Mouse (Mus musculus) yolk sac, embryonic 10.5 days (tissue): Measurements from ENCODE around the gene Cstf3.
"Not testable (repeated sequence)": the region's sequence is repeated elsewhere in the genome, so short reads cannot be mapped to it uniquely, and the experiment has no call there.

Source experiments
- DNase-seq: peaks from one replicate; pipeline ENCODE4 v3.0.0-alpha.2; 2017; ENCODE audit warnings: low spot score

Gene Cstf3

DNA sequence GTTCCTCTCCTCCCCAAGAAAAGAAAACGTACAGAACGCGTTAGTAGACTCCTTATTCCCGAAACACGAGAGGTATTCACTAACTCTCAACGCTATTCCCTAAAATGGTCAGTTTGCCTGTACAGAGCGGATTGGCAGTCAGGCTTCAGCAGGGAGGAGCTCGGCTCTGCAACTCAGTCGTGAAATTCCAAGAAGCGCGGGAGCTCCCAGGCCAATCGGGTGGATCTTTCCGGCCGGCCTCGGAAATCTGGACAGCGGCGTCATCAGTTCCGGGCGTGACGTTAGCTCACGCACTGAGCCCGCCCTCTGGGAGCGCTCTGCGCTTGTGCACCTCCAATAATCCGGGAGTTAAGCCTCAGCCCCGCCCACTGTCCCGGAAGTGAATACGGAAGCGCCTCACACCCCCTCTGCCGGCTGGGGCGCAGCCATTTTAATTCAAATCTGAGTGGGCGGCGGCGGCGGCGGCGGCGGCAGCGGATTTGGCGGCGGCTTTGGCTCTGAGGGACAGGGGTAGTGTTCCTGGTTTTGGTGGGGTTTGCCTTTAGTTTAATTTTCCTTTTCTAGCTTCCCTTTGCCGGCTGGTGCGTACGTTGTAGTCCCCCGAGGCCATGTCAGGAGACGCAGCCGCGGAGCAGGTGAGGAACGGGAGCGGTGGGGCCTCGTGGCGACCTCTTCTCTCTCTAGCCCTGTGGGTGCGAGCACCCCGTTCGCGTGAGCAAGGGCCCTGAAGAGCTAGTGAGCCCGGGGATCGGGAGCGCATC, at the start of gene Cstf3:
Gene Cstf3, plus strand, starts transcription at position 456 of the 761 bp plus-strand sequence.
- peak; percentile 99 for DNase-seq

DNA sequence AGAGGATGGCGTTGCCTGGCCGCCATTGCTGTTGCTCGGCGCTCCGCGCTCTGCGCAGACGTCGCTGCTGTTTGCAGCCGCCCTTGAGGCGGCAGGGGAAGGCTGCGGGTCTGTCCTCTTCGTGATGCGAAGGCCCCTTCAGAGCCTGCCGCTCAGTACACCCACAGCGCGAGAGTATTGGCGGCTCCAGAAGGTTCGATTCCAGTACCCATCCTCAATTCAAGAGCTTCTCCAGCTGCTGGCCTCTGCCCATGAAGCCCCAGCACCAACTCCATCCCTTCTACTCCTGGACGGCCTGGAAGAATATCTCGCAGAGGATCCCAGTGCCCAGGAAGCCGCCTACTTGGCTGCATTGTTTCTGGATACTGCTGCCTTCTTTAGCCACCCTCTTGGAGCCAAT, 33.6 kb upstream of the Cstf3 start:
- not testable (repeated sequence) for DNase-seq

DNA sequence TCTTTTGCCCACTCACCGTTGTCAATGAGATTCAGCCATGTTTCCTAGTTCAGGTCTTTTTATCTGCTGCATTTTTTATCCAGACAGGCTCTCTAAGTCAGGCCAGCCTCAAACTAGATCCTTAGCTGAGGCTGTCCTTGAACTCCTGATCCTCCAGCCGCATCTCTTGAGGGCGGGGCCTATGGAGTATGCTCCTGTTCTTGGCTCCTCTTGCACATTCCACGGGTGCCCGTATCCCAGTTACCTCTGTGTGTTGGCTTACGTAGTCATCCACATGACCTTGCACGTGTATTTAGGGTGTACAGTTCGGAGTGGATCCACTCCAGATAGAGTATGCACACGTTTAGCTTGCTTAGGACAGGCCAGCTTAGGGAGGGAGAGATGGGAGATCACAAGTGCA, 32.6 kb upstream of the Cstf3 start:
- no peak for DNase-seq

DNA sequence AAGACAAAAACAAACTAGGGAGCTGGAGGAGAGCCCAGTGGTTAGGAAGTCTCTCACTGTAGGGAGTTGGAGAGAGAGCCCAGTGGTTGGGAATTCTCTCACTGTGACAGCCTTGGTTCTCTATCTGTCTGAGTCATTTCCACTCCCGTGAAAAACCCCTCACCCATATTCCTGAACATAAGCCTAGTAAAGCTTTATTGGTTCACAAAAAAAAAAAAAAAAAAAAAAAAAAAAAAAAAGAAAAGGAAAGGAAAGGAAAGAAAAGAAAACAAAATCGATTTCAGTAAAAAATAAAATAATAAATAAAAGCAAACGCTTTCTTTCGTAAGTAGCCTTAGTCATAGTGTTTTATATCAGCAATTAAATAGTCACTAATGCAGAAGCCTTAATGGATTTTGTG, 32.0 kb upstream of the Cstf3 start:
- no peak for DNase-seq

DNA sequence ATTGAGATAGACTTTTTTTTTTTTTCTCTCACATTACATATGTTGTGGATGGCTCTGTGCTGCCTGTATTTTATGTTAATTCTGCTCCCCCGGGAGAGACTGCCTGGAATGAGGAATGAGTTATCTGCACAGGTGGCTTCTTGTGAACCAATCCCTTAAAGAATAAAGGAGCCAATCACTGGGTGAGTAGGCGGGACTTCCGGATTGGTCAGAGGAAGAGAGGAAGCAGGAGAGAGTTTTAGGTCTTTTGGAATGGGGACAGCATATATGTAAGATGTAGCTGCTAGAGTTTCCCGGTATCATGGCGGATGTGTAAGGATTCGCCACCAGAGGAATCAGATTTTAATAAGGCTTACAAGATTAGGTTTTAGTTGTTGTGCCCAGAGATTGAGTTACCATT, 31.4 kb upstream of the Cstf3 start:
- no peak for DNase-seq

DNA sequence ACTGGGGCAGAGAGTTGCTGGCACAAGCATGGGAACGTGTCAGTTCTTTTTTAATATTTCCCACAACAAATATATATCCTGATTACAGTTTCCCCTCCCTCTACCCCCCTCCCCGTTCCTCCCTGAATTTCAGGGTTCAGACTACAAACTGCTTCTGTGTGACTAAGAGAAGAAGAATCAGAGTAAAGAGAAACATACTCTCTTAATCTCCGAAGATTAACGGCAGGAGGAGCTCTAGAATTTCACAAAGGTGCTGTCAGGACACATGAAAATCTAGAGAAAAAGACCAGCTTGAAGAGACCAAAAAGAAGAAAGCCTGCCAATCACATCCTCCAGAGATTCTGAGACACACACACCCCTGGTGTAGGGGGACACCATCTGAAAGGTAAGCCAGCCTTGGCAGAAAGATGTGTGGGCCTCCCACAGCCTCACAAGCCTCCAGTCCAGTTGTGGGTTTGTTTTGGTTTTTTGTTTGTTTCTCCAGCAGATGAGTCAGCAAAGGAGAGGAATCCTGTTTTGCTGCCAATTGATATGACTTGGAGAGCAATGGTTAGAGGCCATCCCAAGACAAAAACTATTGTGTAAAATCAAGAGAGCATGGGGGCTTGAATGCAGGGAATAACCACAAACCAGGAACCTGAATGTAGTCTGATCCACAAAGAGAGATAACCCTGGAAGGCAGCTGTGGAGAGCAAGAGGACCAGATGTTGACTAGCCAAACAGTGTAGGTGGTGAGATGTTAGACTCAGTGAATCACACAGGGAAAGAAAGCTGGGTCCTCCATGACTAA, 30.5 kb upstream of the Cstf3 start:
- DNase-seq: no peak

DNA sequence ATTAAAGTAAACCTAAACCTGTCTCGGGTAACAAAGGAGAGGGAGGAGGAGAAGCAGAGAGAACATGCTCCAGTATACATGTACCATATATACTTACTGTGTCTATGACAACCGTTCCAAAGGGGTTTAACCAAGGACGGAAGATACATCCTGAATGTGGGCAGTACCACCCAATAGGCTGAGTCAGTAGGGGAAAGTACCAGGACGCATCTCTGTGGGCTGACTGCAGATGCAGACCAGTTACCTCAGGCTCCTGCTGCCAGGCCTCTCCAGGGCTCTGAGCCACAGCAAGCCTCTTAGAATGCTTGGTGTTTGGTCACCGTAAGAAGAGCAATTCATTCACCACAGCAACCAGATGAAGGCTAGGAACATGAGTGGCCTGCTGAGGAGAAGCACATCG, 28.9 kb upstream of the Cstf3 start:
- no peak for DNase-seq

DNA sequence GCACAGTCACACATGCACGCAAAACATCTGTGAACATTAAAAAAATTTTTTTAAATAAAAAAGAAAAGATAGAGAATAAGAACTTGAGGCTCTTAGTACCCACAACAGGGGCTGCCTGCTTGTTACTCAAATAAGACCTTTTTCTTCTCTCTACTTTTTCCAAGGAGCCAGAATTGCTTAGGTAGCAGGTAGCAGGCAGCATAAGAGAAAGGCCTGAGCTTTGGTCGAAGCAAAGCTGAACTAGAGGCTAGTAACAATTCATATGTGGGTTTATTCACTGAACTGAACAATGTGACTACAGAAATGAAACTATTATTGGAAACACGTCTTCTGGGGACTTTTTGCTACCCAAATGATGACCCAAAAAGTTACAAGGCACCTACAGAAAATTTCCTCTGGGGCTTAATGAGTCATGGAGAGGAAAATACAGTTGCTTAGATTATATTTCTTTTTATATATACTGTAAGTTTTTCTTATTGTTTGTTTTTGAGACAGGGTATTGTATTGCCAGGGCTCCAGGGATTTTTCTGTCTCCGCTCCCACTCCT, 28.3 kb upstream of the Cstf3 start:
- no peak for DNase-seq

DNA sequence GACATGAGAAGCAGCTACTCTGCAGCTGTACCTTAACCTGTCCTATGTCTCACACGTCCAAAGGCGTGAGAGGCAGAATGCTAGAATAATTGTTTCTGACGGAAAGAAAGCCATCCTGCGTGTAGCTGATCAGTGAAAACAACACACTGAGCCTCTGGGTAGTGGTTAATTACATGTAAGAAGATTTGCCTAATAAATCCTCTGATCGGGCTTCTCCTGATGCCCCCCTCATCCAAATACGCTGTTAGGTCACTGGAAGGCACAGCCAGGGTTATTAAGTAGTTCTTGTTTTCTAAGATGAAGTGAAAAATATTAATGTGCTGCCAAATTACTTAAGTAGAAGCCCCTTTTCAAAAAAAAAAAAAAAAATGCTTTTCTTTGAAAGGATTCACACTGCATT, 18.3 kb upstream of the Cstf3 start:
- no peak for DNase-seq

DNA sequence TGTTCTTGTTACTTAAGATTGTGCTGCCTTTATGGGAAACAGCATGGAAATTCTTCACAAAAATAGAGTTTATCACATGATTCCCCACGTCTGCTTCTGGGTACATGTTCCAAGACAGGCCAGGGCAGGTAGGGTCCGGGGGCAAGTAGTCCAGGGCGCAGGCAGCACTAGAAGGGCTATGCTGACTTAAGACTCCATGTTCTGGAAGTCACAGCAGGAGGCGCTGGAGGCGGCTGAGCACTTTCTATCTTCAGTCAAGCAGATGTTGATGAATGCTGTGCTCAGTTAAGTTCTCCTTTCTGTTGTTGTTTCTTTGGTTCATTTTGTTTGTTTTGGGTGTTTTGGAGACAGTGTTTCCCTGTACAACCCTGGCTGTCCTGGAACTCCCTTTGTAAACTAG, 14.1 kb upstream of the Cstf3 start:
- no peak for DNase-seq

DNA sequence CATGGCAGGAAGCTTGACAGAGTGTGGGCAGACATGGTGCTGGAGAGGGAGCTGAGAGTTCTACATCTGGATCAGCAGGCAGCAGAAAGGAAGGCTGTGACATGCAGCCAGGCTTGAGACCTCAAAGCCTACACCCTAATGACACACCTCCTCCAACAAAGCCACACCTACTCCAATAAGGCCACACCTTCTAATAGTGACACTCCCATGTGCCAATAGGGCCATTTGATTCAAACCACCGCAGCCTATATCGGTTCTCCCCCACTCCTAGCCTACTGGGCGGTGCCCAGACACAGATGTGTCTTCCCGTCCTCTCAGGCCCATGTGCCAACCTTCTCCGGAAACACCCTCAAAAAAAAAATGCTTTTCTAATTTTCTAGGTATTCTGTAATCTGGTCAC, 12.3 kb upstream of the Cstf3 start:
- no peak for DNase-seq

DNA sequence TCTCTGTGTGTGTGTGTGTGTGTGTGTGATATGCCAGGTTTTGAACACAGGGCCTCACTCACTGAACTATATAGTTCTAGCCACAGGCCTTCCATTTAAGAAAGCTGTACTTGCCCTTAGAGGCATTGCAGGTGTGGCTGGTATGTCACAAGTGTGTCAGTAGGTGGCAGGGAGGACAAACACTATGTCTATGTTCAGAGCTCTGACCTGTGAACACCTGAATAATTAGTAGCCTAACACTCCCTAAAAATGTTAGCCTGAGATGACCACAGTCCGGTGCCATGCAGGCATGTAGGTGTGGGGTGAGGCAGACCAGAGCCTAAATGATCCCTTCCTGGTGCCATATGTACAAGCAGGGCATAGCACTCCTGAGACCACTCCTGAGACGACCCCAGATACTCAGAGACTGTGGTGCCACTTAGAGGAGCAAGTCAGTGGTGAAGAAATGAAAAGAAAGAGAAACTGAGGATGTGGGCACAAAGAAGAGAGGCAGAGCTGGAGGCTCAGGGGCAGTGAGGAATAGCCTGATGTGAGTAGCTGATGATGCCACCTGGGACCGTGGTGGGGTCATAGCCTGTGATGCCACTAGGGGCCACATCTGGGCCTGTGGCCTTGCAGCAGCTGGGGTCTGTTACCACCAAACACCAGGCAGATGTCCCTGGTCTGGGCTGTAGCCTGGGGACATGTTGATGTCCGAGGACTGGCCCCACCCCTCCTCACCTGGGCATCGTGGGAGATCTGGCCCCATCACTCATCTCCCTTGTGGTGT, 11.3 kb upstream of the Cstf3 start:
- no peak for DNase-seq

DNA sequence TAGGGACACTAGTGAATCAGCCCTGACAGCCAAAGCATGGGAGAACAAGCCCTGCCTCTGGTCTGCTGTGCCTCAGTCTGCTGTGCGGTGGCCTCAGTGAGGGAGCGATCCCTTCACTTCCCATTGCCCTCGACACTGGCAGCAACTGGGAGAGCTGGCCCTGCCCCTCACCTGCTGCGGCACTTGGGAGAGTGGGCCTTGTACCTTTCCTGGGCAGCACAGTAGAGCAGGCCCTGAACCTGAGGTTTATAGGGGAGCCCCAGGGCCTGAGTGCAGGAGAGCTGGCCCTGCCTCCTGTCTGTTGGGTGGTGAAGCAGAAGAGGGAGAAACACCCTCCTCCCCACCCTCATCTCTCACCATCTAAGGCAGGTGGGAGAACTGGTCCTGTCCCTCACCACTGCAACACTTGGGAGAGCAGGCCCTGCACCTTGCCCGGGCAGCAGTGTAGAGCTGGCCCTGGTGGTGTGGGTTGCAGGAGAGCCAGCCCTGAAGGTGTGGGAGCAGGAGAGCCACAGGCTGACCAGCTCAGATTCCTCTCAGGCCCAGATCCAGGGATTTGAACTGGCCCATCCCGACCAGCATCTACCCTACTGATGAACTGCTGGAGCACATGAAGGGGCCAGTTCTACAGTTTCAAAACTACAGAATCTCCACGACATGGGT, 10.4 kb upstream of the Cstf3 start:
- DNase-seq: no peak

DNA sequence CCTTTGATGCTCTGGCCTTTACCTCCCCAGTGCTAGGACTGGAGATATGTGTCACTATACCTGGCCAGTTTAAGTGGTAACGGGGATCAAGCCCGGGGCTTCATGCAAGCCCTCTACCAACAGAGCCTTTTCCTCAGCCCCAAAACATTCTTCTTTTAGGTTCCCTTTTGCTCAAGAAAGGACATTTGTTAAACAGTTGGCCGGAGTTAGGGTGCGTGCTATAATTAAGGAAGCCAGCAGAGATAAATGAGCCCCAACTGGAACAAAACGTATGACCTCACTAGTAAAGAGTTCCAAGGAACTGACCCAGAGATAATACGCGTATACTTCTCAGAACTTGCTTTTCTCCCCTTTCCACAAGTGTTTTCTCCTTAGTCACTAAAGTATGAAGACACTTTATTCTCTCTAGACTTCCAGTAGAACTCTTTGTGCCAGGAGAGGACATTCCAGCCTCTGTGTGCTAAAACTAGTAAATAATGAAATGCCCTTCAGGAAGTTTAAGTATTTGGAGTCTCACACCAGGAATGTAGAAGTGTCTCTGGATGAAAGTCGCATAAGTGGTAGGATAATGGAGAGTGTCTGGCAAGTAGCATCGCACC, 8.9 kb upstream of the Cstf3 start:
- DNase-seq: no peak

DNA sequence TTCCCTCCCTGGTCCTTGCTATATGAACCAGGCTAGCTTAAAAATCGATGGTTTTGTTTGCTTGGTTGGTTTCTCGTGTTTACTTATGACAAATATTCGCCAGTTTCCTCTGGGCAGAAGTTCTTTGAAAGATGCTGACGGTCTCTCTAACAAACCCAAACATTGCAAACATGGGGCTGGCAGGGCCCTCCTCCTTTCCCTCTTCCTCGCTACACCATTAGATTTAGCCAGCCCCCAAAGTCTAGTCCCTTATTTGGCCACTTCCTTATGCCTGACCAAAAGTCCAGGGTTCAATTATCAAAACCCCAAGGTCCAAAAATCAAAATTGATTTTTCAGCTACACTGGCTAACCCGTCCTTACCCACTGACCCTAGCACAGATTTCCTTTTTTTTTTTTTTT, 7.3 kb upstream of the Cstf3 start:
- DNase-seq: no peak

DNA sequence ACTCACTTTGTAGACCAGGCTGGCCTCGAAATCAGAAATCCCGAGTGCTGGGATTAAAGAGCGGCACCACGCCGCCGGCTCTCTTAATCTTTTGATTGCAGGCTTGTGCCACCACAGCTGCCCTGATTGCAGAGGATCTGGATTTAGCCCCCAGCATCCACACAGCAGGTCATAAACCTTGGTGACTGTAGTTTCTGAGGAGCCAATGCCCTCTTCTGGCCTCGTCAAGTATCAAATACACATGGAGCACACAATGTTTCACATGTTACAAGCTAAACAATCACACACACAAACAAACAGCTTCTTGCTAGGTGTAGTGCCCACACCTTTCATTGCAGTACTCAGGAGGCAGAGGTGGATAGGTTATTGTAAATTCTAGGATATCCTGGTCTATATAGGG, 6.1 kb upstream of the Cstf3 start:
- no peak for DNase-seq

DNA sequence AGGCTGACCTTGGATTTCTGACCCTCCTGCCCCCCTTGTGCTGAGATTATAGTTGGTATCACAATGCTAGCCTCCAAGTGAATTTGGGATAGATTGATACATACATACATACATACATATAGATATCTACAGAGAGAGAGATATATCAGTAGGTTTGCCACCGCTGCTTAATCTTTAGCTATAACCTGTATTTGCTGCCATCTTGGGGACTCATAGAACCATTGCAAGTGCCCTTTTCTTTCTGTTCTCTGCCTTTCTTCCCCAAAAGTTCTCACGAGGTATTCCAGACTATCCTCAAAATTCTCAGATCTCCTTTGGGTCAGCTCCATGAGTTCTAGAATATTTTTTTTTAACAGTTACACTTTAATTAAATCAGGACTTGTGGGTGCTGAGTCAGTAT, 4.7 kb upstream of the Cstf3 start:
- no peak for DNase-seq

DNA sequence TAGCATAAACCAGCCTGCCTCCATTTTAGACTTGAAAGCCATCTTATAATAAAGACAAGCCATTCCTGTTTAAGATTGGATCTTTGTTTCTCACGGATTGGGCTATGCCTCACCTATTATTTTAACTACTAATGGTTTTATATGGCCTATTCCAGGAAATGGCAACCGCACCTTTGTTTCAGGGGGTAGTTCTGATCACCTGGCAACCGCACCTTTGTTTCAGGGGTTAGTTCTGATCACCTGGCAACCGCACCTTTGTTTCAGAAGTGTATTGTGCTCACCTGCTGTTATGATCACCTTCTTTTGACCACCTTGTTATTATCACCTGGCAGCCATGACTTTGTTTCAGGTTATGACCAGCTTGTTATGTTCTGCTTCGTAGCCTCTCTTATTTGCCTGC, 1.8 kb upstream of the Cstf3 start:
- DNase-seq: no peak

DNA sequence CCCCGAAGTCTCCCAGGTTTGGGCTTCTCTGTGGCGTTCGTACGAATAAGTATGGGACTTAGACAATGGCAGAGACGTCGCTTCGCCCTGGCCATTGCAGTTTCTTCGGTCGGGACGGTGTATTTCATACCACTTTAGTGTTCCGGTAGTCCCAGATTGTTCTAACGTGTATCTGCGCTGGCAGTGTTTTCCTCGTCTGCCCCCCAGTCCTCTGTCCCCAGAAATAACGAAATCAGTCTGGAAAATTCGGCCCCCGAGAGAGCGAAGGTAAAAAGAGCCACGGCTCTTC, 450 bp downstream of the Cstf3 start:
- no peak for DNase-seq

DNA sequence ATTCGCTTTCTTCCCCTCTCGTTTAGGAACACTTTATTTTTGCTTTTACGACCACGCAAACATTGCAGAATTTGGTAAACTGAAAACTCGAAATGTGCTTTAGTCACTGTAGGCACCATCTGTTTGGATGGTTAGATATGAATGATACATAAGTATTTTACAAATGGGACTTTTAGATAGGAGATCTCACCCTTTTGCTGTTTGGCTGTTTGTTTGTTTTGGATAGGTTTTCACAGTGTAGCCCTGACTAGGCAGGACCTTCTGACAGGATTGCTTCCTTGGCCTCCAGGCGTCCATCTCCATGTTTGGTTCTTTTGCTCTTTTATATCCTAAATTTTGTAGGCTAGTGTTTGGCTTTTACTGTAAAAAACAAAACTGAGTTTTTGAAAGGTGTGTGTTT, 818 bp downstream of the Cstf3 start:
- DNase-seq: no peak

DNA sequence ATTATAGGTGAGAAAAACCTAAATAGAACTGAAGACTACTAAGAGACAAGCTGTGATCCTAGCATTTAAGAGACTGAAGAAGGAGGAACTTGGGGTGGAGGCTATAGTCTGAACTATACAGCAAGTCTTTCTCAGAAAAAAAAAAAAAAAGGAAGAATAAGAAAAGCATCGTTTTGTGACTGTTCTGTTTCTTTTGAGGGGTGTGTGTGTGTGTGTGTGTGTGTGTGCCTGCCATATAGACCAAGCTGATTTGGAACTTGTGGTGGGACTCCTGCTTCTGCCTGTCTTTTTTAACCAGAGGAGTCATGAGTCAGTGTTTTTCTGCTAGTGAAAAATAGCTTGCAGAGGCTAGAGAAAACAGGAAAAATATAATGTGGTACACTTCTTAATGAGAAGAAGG, 4.7 kb downstream of the Cstf3 start:
- no peak for DNase-seq

DNA sequence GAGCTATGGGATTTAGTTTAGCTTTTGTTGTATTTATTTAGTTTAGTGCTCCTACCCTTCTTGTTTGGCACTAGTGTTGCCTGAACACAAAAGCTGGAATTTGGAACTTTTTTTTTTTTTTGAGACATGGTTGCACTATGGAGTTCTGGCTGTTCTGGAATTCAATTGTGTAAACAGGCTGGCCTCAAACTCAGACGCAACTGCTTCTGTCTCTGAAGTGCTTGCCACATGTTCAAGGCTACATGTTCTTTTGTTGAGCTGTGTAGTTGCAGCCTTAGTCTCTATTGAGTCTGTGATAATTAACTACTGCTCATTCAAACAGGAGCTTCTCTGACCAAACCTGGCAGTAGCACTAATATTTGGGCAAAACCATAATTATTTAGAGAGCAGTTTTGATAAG, 13.1 kb downstream of the Cstf3 start:
- no peak for DNase-seq
